ENCODE assay signal across 15 mouse cellular contexts in the genomic region with DNA sequence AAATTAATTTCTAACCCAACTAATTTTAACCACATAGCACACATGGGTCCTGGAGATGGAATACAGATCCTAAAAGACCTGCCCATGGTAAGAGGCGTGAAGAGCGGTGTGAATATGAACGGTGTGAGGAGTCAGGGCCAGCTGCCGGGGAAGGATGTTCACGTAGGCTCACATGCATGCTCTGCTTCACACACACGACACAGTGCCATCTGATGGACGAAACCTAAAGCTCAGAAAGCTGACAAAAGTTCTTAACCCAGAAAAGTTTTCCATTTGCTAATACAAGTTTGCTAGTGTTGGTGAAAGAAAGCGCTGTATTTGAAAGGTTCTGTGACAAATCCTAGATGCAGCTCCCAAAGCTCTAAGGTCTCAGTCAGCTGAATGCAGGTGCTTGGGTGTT. TPM values are rescaled to one million over a fixed set of nuclear protein-coding genes. Genes with fewer than 3 reads are reported as not detected.
A peak's percentile ranks its signal among the peaks of the same experiment; 100 is the strongest.
DNase-seq lines count a peak whose midpoint lies in the region; ATAC-seq and TF ChIP-seq lines count a peak whose summit lies in the region.
"Had no signal": no experiment of that assay in that cellular context is flagged by ENCODE, and none has a peak within 500 bp of the region (broad histone marks: within the 10 kb centered on the region; RNA-seq: fewer than 3 reads in every experiment).

No protein-coding gene starts in this region.

- no peak overlapping the region for H3K4me3 ChIP-seq in layer of hippocampus, adult 2 months
- H3K4me3 ChIP-seq: hindbrain, embryonic 10.5 days; neural tube, embryonic 15.5 days had no signal

- no peak overlapping the region for H3K27ac ChIP-seq in layer of hippocampus, adult 2 months
- H3K27ac ChIP-seq: hindbrain, embryonic 10.5 days; neural tube, embryonic 15.5 days had no signal

- TF ChIP-seq CTCF in layer of hippocampus, adult 2 months (conservative IDR thresholded peaks at IDR 0.05), result peak; percentile 42

- intact Hi-C loops in left cerebral cortex, postnatal 36 days (cut with DNase I), result no loop called here

- ATAC-seq in frontal cortex, adult (ENCODE audit: low TSS enrichment), result 0 out of 2 replicates have a peak, but pooled peaks have one; percentile 33
- ATAC-seq: Patski had no signal

- no peak for DNase-seq in frontal cortex, postnatal 10 days (ENCODE audit: low spot score in 2 of 2)
- no peak for DNase-seq in layer of hippocampus, adult 2 months (ENCODE audit: low spot score in 2 of 2)
- DNase-seq in layer of hippocampus, adult 18-20 months (ENCODE audit: low spot score in 2 of 2), result no peak
- DNase-seq in 416B (ENCODE audit: low read depth), result peak; percentile 31
- DNase-seq in brain, adult 2 months (ENCODE audit: low read depth, low spot score), result peak; percentile 52
- no peak for DNase-seq in adrenal gland, postnatal 14 days
- no peak for DNase-seq in left cerebral cortex, postnatal 36 days (ENCODE audit: low spot score in 2 of 2)
- DNase-seq: cerebellum, adult 18-20 months; kidney, adult 2 months; lung, postnatal 14 days; thymus, adult 2 months had no signal

RNA-seq across cellular contexts. Expression of gene Coq8a, which starts 48.2 kb away (rescaled TPM):
- total RNA-seq in layer of hippocampus, adult 2 months (2021), result 10 to 100 TPM; 56.1 to 65.6 TPM
- 10 to 100 TPM; 65.6 to 74.2 TPM for total RNA-seq in layer of hippocampus, adult 18-20 months (2021)
- total RNA-seq in adrenal gland, postnatal 14 days (2021), result 830 and 1,043 TPM in 2 replicates
- 10 to 100 TPM; 40.5 to 58.9 TPM for total RNA-seq in left cerebral cortex, postnatal 36 days (2021)

Comparison
In these comparisons a context has a peak if more than half of its experiments do, and no peak if none do; other contexts are left out.
1. DNase-seq: peak in 416B (single experiment) and brain, adult 2 months (single experiment); none in frontal cortex, postnatal 10 days (0 of 2), layer of hippocampus, adult 2 months (0 of 2), layer of hippocampus, adult 18-20 months (0 of 2), adrenal gland, postnatal 14 days (single experiment) and left cerebral cortex, postnatal 36 days (0 of 2).
2. RNA of gene Coq8a, which starts 48.2 kb away (total RNA-seq): 830 to 1,043 TPM in adrenal gland, postnatal 14 days; 65.6 to 74.2 TPM in layer of hippocampus, adult 18-20 months, 56.1 to 65.6 TPM in layer of hippocampus, adult 2 months and 40.5 to 58.9 TPM in left cerebral cortex, postnatal 36 days; every median in the first group is over 10 times any median in the second.